Mouse (Mus musculus) megakaryocyte-erythroid progenitor cell, adult 5-6 weeks (primary cell): ENCODE data around the gene Plk5. TPM values are rescaled to one million over a fixed set of nuclear protein-coding genes. Genes with fewer than 3 reads are reported as not detected.

Experiments
- ATAC-seq: replicated peaks from 2 replicates; pipeline ENCODE4 v1.8.0; 2016; ENCODE audit warnings: mild to moderate bottlenecking, inconsistent platforms; ENCODE audit not compliant: severe bottlenecking, poor library complexity, low FRiP score, low TSS enrichment
- total RNA-seq, 2 experiments: library from RNA; stranded (forward) in 1 of 2; stranded (reverse) in 1 of 2; fragments of 200-1000, 215-1000 nt in 1 of 2; fragments of >200 nt in 1 of 2; fragmentation: Nextera tagmentation in 1 of 2; gene quantifications; 2 replicates each; pipeline ENCODE4 v1.2.3; 2014 to 2017

Plk5 gene
- total RNA-seq (2014; fragmentation: Nextera tagmentation) = 0.79 TPM in 1 of 2 replicates, not detected in the other
- total RNA-seq (2017) = not detected in 2 replicates

- no peak for ATAC-seq
These were observed at the start of gene Plk5 for GRCm38 (mm10) chr10:80356001-80356682. Gene Plk5 (plus strand): TSS chr10:80356459.

DNA sequence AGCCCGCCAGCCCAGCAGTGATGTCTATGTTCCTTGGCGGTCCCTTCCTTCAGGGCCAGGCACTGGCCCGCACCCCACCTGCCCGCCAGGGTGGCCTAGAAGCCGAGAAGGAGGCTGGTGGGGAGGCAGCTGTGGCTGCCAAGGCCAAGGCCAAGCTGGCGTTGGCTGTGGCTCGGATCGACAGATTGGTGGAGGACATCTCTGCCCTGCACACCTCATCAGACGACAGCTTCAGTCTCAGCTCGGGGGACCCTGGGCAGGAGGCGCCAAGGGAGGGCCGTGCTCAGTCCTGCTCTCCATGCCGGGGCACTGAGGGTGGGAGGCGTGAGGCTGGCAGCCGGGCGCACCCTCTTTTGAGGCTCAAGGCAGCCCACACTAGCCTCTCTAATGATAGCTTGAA, 44.7 kb upstream of the Plk5 start:
- ATAC-seq = no peak

GRCm38 (mm10) chr10:80312586-80313504, 43.4 kb upstream of the Plk5 start:
- ATAC-seq = no peak

- ATAC-seq = no peak
These were observed 42.5 kb upstream of the Plk5 start for GRCm38 (mm10) chr10:80313627-80314201.

GRCm38 (mm10) chr10:80314494-80315001, 41.7 kb upstream of the Plk5 start:
- ATAC-seq = no peak

GRCm38 (mm10) chr10:80315315-80315714, 40.9 kb upstream of the Plk5 start:
- no peak for ATAC-seq

DNA sequence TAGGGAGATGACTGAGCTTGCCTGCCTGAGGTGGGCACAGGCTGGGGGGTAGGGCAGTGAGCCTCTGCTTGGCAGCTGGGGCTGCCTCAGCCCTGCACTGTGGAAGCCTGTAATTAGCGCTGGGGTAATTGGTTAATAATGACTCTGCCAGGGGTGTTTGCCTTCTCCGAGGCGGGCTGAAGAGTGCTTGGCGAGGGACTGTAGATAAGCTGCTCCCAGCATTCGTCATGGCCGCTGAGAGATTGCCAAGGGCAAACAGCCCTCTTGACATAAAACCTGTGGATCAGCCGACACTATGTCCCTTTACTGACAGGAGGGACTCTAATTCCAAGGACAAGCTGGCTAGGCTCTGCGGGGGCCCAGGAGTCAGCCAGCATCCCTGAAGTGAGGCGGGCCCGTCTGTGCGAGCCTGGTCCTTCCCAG, 39.9 kb upstream of the Plk5 start:
- peak; percentile 51 for ATAC-seq

GRCm38 (mm10) chr10:80317011-80317410, 39.2 kb upstream of the Plk5 start:
- ATAC-seq = no peak

GRCm38 (mm10) chr10:80320340-80320760, 35.9 kb upstream of the Plk5 start, which contains the start of gene 2310011J03Rik:
Gene 2310011J03Rik (minus strand): TSS chr10:80320537.
- ATAC-seq = peak; percentile 62

- no peak for ATAC-seq
These were observed 35.1 kb upstream of the Plk5 start for GRCm38 (mm10) chr10:80321014-80321669.

- ATAC-seq = no peak
These were observed 34.3 kb upstream of the Plk5 start for GRCm38 (mm10) chr10:80321670-80322581.

DNA sequence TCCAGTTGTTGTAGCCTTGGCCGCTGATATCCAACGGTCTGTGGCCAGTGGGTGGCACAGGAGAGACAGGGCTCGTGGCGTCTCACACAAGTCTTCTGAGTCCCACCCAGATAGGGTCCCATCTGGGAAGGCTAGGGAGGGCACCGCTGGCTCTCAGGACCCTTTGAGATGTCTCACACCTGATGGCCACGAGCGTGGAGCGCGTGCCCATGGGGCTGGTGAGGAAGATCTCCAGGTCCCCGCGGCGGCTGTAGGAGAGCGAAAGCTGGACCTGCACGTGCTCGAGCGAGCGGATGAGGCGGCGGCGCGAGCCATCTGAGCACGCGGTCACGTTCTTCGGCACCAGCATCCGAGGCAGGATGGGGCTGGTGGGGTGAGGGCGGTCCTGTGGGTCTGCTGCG, 33.4 kb upstream of the Plk5 start:
- no peak for ATAC-seq

GRCm38 (mm10) chr10:80323261-80324119, 32.8 kb upstream of the Plk5 start:
- ATAC-seq = peak; percentile 47

- ATAC-seq = no peak
These were observed 31.9 kb upstream of the Plk5 start for GRCm38 (mm10) chr10:80324120-80325037.

GRCm38 (mm10) chr10:80325045-80325444, 31.2 kb upstream of the Plk5 start:
- ATAC-seq = no peak

DNA sequence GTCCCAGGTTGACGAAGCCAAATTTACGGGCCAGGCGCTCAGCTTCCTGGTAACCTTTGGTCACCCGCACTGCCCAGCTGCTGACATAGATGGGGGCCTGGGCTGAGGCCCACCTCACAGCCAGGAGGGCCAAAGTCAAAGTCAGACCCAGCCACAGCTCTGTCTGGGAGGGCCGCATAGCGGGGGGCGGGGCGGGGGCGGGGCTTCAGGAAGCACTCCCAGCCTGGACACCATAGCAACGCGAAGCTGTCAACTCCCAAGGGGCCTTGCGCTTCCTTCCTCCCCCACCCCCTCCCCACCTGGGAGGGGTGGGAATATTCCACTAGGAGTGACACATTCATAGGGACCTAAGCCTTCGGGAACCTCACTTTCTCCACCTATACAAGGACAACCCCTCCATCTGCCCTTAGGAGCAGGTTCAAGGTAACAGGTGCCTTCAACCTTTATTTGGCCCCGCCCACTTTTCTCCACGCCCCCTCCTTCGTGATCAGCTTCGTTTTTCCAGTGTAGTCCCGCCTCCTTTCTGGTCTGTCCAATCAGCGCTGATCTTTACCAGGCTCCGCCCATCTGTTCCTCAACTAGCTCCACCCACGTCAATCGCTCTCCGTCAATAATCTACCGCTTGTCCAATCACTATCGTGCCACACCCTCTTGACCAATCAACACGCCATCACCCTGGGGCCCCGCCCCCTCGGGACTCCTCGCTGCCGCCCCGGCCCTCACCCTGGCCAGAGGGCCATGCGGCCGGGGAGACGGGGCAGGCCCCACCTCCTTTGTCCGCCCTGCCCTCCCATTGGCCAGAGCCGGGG, 26.8 kb upstream of the Plk5 start, which contains the start of the genes Pcsk4 and Reep6:
Pcsk4 (minus strand) TSS at position 226 of the 809 bp plus-strand sequence.
Reep6 (plus strand) TSS at position 681 of the 809 bp plus-strand sequence.
- ATAC-seq = peak; percentile 88
